Mouse (Mus musculus): ENCODE measurements at regions not wholly inside any gene's neighbourhood (a gene's known extent, or its start where the extent isn't known, plus 50 kb on each side); places are given as distances from the start of the nearest gene placed in this dataset.

- no peak overlapping the region for H3K4me3 ChIP-seq (ENCODE audit: low read depth, low read length)
- no peak overlapping the region for H3K9ac ChIP-seq (ENCODE audit: low read length)
- H3K36me3 ChIP-seq (ENCODE audit: control insufficient read depth, insufficient read depth, low read length): no peaks in the 10 kb centered on the region
- no peaks in the 10 kb centered on the region for H3K27me3 ChIP-seq (ENCODE audit: control insufficient read depth, insufficient read depth, low read length)
- H3K4me1 ChIP-seq (replicated peaks; ENCODE audit: control insufficient read depth, insufficient read depth, low read length): no peaks in the 10 kb centered on the region
- ATAC-seq (replicated peaks; ENCODE audit: low FRiP score) (no peak), DNase-seq (ENCODE audit: low spot score) (no peak)
- WGBS: 77% methylated on average over 4 of the region's 4 CpGs
- H3K4me2 ChIP-seq (ENCODE audit: low read depth, low read length, severe bottlenecking): no peak overlapping the region
- no peak overlapping the region for H3K27ac ChIP-seq (ENCODE audit: low read depth, low read length)
- H3K9me3 ChIP-seq (ENCODE audit: control insufficient read depth, low read length): no peaks in the 10 kb centered on the region
Measured at GRCm38 (mm10) chr8:96393024-96393423, 504.7 kb upstream of the Got2 start.

- Histone ChIP-seq H3K36me3 (ENCODE audit: control insufficient read depth, insufficient read depth, low read length) (no peaks in the 10 kb centered on the region), H3K9me3 (ENCODE audit: control insufficient read depth, low read length) (no peaks in the 10 kb centered on the region), H3K4me3 (ENCODE audit: low read depth, low read length) (no peak overlapping the region), H3K9ac (ENCODE audit: low read length) (no peak overlapping the region), H3K4me2 (ENCODE audit: low read depth, low read length, severe bottlenecking) (no peak overlapping the region), H3K27me3 (ENCODE audit: control insufficient read depth, insufficient read depth, low read length) (no peaks in the 10 kb centered on the region), H3K27ac (ENCODE audit: low read depth, low read length) (no peak overlapping the region), H3K4me1 (replicated peaks; ENCODE audit: control insufficient read depth, insufficient read depth, low read length) (no peaks in the 10 kb centered on the region)
- DNase-seq (ENCODE audit: low spot score) (no peak), ATAC-seq (replicated peaks; ENCODE audit: low FRiP score) (no peak)
- WGBS: 87% methylated on average over 3 of the region's 3 CpGs
Measured at GRCm38 (mm10) chr8:96389251-96389650, 500.9 kb upstream of the Got2 start.

- DNase-seq (ENCODE audit: low spot score): peak; percentile 48
- H3K27ac ChIP-seq (ENCODE audit: low read depth, low read length): no peak overlapping the region
- ATAC-seq (replicated peaks; ENCODE audit: low FRiP score): peak; percentile 37; the same call in 1 of the 2 replicates
- WGBS: 80% methylated on average over 9 of the region's 9 CpGs
- no peaks in the 10 kb centered on the region for H3K4me1 ChIP-seq (replicated peaks; ENCODE audit: control insufficient read depth, insufficient read depth, low read length)
- H3K27me3 ChIP-seq (ENCODE audit: control insufficient read depth, insufficient read depth, low read length): no peaks in the 10 kb centered on the region
- H3K4me2 ChIP-seq (ENCODE audit: low read depth, low read length, severe bottlenecking): no peak overlapping the region
- no peak overlapping the region for H3K9ac ChIP-seq (ENCODE audit: low read length)
- H3K36me3 ChIP-seq (ENCODE audit: control insufficient read depth, insufficient read depth, low read length): no peaks in the 10 kb centered on the region
- H3K4me3 ChIP-seq (ENCODE audit: low read depth, low read length): no peak overlapping the region
- H3K9me3 ChIP-seq (ENCODE audit: control insufficient read depth, low read length): no peaks in the 10 kb centered on the region
Measured at GRCm38 (mm10) chr8:96370500-96370899, 482.2 kb upstream of the Got2 start.

GRCm38 (mm10) chr8:96362853-96363445 lies 474.6 kb upstream of the Got2 start:
- WGBS: 37% methylated on average over 14 of the region's 14 CpGs
- H3K4me2 ChIP-seq (ENCODE audit: low read depth, low read length, severe bottlenecking): no peak overlapping the region
- H3K9ac ChIP-seq (ENCODE audit: low read length): no peak overlapping the region
- no peak overlapping the region for H3K27ac ChIP-seq (ENCODE audit: low read depth, low read length)
- no peaks in the 10 kb centered on the region for H3K27me3 ChIP-seq (ENCODE audit: control insufficient read depth, insufficient read depth, low read length)
- H3K9me3 ChIP-seq (ENCODE audit: control insufficient read depth, low read length): no peaks in the 10 kb centered on the region
- no peaks in the 10 kb centered on the region for H3K36me3 ChIP-seq (ENCODE audit: control insufficient read depth, insufficient read depth, low read length)
- no peak for ATAC-seq (replicated peaks; ENCODE audit: low FRiP score)
- DNase-seq (ENCODE audit: low spot score): no peak
- no peaks in the 10 kb centered on the region for H3K4me1 ChIP-seq (replicated peaks; ENCODE audit: control insufficient read depth, insufficient read depth, low read length)
- H3K4me3 ChIP-seq (ENCODE audit: low read depth, low read length): no peak overlapping the region

- Histone ChIP-seq H3K4me3 (ENCODE audit: low read depth, low read length) (no peak overlapping the region), H3K36me3 (ENCODE audit: control insufficient read depth, insufficient read depth, low read length) (no peaks in the 10 kb centered on the region), H3K4me1 (replicated peaks; ENCODE audit: control insufficient read depth, insufficient read depth, low read length) (no peaks in the 10 kb centered on the region), H3K27ac (ENCODE audit: low read depth, low read length) (no peak overlapping the region), H3K9ac (ENCODE audit: low read length) (no peak overlapping the region), H3K9me3 (ENCODE audit: control insufficient read depth, low read length) (no peaks in the 10 kb centered on the region), H3K4me2 (ENCODE audit: low read depth, low read length, severe bottlenecking) (no peak overlapping the region), H3K27me3 (ENCODE audit: control insufficient read depth, insufficient read depth, low read length) (no peaks in the 10 kb centered on the region)
- WGBS: 84% methylated on average over 6 of the region's 6 CpGs
- ATAC-seq (replicated peaks; ENCODE audit: low FRiP score): no peak
- DNase-seq (ENCODE audit: low spot score): no peak
Measured at GRCm38 (mm10) chr8:96350531-96351069, 462.3 kb upstream of the Got2 start.

GRCm38 (mm10) chr8:96349503-96349902 lies 461.2 kb upstream of the Got2 start:
- no peak overlapping the region for H3K4me3 ChIP-seq (ENCODE audit: low read depth, low read length)
- no peaks in the 10 kb centered on the region for H3K27me3 ChIP-seq (ENCODE audit: control insufficient read depth, insufficient read depth, low read length)
- ATAC-seq (replicated peaks; ENCODE audit: low FRiP score): no peak
- no peak for DNase-seq (ENCODE audit: low spot score)
- H3K27ac ChIP-seq (ENCODE audit: low read depth, low read length): no peak overlapping the region
- H3K4me1 ChIP-seq (replicated peaks; ENCODE audit: control insufficient read depth, insufficient read depth, low read length): no peaks in the 10 kb centered on the region
- WGBS: 87% methylated on average over 6 of the region's 6 CpGs
- H3K4me2 ChIP-seq (ENCODE audit: low read depth, low read length, severe bottlenecking): no peak overlapping the region
- H3K9ac ChIP-seq (ENCODE audit: low read length): no peak overlapping the region
- no peaks in the 10 kb centered on the region for H3K36me3 ChIP-seq (ENCODE audit: control insufficient read depth, insufficient read depth, low read length)
- H3K9me3 ChIP-seq (ENCODE audit: control insufficient read depth, low read length): no peaks in the 10 kb centered on the region

GRCm38 (mm10) chr8:96340702-96341101 lies 452.4 kb upstream of the Got2 start:
- no peak for DNase-seq (ENCODE audit: low spot score)

GRCm38 (mm10) chr8:96318367-96318766 lies 430.0 kb upstream of the Got2 start:
- no peak overlapping the region for H3K4me2 ChIP-seq (ENCODE audit: low read depth, low read length, severe bottlenecking)
- H3K27ac ChIP-seq (ENCODE audit: low read depth, low read length): no peak overlapping the region
- H3K27me3 ChIP-seq (ENCODE audit: control insufficient read depth, insufficient read depth, low read length): no peaks in the 10 kb centered on the region
- ATAC-seq (replicated peaks; ENCODE audit: low FRiP score): no peak
- WGBS: 74% methylated on average over 5 of the region's 5 CpGs
- H3K4me3 ChIP-seq (ENCODE audit: low read depth, low read length): no peak overlapping the region
- no peak for DNase-seq (ENCODE audit: low spot score)
- no peak overlapping the region for H3K9ac ChIP-seq (ENCODE audit: low read length)
- no peaks in the 10 kb centered on the region for H3K9me3 ChIP-seq (ENCODE audit: control insufficient read depth, low read length)
- H3K4me1 ChIP-seq (replicated peaks; ENCODE audit: control insufficient read depth, insufficient read depth, low read length): no peaks in the 10 kb centered on the region
- no peaks in the 10 kb centered on the region for H3K36me3 ChIP-seq (ENCODE audit: control insufficient read depth, insufficient read depth, low read length)

More at GRCm38 (mm10) chr8:96340702-96341101, 452.4 kb upstream of the Got2 start:
- Histone ChIP-seq H3K9ac (ENCODE audit: low read length) (no peak overlapping the region), H3K4me3 (ENCODE audit: low read depth, low read length) (no peak overlapping the region), H3K4me2 (ENCODE audit: low read depth, low read length, severe bottlenecking) (no peak overlapping the region), H3K4me1 (replicated peaks; ENCODE audit: control insufficient read depth, insufficient read depth, low read length) (no peaks in the 10 kb centered on the region), H3K27me3 (ENCODE audit: control insufficient read depth, insufficient read depth, low read length) (no peaks in the 10 kb centered on the region), H3K36me3 (ENCODE audit: control insufficient read depth, insufficient read depth, low read length) (no peaks in the 10 kb centered on the region), H3K9me3 (ENCODE audit: control insufficient read depth, low read length) (no peaks in the 10 kb centered on the region), H3K27ac (ENCODE audit: low read depth, low read length) (no peak overlapping the region)
- 81% methylated on average over 3 of the region's 3 CpGs for WGBS
- ATAC-seq (replicated peaks; ENCODE audit: low FRiP score): no peak
